Mouse (Mus musculus) adrenal gland, postnatal 25 days (tissue): ENCODE data around the gene Ntng1. TPM values are rescaled to one million over a fixed set of nuclear protein-coding genes. Genes with fewer than 3 reads are reported as not detected.

Source experiments
- DNase-seq: peaks from one replicate; pipeline ENCODE4 v3.0.0; 2021; ENCODE audit warnings: mixed read lengths
- long read RNA-seq: library from polyadenylated mRNA; stranded (forward); transcript quantifications from one replicate; pipeline ENCODE4 v2.0.0, GENCODE M21; 2021
- total RNA-seq: library from RNA; stranded (reverse); gene quantifications from 2 replicates; pipeline ENCODE4 v1.2.3, GENCODE M21; 2021

The Ntng1 gene
- 1.4 and 1.7 TPM in 2 replicates for total RNA-seq
- long read RNA-seq, partial matches to known transcripts = 1 of 1 reads
- long read RNA-seq, other reads (novel, unspliced or antisense) = 0 of 1 reads

- DNase-seq = peak; percentile 2
These were observed at the start of gene Ntng1 for GRCm38 (mm10) chr3:110143206-110144061. Gene Ntng1, minus strand, starts transcription at chr3:110144011.

DNA sequence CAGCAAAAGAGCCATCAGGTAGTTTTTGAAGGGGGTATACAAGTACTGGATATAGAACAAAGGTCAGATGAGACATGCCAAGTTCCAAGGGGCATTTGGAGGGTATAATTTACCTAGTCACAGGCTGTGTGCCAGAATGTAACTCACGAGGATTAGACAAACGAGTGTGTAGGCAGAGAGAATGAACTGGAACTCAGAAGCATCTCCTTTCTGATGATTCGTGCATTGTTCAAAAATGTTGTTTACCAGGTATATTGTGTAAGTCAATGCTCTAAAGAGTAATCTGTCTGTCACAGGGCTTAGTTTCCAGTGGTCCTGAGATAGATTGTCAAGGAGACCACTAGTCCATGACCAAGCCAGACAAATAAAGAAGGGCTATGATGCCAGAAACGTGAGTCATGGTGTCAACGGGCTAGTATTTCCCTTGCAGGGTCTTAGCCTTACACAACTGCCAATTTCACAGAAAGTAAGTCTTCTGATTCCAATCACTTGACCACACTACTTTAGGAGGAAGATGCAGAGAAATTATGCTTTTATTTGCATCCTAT is 43.7 kb upstream of the Ntng1 start:
- no peak for DNase-seq

GRCm38 (mm10) chr3:110149089-110149488 is 5.3 kb upstream of the Ntng1 start:
- no peak for DNase-seq

DNA sequence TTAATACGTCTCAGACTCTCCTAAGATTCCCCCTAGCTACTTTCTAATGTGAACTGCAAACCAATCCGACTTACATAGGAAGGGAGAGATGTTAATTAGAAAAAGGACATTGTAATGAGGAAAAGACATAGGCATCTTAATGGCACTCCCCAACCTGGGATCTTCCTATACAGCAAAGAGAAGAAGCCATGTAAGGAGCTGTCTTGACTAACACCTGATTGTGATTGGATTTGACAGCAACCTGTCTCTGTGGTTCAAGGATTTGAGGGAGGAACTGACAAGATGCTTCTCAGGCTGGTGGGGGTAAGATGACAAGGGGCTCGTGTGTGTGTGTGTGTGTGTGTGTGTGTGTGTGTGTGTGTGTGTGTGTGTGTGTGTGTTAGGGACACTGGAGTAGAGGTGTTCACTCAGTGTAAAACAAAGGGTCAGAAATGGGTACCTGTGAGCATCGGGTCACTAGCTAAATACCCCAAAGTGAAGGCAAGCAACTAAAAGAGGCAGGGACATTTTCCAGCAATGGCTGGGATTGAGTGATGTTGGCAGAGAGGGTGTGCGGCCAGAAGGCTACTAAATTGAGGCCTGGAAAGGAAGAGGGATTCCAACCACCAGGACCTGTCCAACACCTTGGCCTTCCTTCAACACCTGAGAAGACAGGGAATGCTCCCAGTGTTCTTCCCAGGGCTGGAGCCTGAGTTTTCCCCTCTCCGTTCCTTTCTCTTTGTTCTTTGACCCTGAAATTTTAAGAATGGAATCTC is 667 bp upstream of the Ntng1 start:
- DNase-seq = no peak

DNA sequence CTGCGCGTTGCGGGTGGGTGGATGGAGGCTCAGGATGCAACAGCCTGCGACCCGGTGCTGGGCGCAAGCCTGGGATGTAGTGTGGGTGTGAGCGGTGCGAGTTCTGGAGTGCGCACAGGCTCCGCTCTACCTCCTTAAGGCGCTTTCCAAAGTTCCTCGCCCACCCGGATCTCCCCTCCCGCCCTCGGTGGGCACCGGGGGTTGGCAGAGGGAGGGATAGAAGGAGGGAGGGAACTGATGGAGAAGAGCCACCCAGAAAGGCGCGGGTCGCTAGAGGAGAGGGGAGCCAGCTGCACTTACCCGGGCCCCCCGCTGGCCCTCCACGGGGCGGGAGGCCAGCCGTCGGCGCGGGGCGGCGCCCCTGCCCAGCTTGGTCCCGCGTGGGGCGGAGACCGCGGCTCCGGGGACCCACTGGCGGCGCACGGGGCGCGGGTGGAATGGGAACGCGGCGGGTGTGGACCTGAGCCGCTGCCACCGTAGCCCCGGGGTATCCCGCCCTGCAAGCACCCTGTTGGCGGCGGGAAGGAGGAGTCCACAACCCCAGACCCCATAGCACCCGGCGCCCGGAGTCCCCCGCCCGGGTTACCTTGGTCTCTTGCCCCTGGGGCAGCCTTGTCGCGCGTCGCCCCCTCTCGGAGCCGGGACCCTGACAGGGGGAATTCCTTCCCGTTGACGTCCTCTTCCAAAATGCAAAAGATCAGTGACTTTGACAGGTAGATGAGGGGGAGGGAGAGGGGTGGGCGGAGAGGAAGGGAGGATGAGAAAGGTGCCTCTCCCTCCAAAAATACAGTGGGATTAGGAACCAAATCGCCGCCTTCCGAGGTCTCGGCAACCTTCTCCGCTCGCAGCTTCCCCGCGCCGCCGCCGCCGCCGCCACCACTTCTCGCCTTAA is 1.3 kb downstream of the Ntng1 start:
- DNase-seq = peak; percentile 2

DNA sequence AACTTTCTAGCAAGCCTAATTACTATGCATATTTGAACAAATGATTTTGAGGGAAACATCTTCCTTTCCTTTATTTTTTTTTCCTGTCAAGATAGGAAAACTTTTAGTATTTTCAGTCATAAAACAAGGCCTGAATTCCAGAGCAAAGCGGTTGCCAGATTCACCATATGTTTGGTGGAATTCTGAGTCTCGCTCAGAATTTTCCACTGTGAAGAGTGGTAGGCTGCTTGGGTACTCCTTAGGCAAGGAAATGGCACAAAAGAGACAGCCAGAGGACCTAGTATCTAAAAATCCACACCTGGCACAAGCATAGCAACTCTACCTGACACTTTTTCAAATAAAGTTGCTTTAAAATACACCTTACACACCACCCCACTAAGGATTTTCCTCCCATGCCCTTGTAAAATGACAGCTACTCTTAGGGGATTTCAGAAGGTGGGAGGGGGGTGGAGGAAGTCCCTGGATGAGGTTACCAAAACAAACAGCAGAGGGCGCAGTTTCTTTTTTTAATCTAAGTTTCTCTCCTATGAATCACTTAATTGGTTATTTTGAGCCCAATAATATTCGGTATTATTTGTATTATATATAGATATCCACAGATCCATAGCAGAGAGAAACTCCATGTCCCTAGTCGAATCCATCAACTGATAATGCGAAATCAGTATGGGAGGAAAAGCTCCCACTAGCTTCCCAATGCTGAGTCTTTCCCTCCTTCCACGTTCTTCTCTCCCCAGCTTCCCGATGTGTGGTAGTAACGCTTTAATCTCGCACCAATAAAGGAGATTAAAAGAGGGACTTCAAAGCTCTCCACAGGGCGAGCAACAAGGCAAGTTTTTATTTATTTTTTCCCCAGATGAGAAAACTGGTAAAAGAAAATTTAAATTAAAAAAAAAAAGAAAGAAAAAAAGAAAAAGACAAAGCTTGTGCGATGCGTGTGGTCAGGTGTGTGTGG is 2.2 kb downstream of the Ntng1 start:
- DNase-seq = peak; percentile 6

DNA sequence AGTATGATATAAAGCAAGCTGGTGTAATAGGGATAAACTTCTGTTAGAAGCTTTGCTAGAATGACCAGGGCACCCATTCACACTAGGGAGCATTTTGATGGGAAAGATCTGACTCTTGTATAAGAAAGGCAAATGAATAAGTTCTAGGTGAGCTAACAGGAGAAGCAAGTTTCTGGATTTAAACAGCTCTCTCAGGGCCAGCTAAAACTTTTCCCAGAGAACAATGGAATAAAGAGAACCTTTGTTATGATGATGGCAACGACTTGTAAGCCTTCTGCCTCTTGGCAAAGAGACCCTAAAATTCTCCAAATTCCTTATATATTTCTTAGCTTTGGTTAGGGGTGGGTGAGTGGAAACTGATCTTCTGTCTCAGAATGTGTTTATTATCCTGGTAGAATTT is 7.7 kb downstream of the Ntng1 start:
- no peak for DNase-seq

- no peak for DNase-seq
These were observed 10.7 kb downstream of the Ntng1 start for GRCm38 (mm10) chr3:110133150-110133549.

- no peak for DNase-seq
These were observed 11.5 kb downstream of the Ntng1 start for GRCm38 (mm10) chr3:110132289-110132688.

DNA sequence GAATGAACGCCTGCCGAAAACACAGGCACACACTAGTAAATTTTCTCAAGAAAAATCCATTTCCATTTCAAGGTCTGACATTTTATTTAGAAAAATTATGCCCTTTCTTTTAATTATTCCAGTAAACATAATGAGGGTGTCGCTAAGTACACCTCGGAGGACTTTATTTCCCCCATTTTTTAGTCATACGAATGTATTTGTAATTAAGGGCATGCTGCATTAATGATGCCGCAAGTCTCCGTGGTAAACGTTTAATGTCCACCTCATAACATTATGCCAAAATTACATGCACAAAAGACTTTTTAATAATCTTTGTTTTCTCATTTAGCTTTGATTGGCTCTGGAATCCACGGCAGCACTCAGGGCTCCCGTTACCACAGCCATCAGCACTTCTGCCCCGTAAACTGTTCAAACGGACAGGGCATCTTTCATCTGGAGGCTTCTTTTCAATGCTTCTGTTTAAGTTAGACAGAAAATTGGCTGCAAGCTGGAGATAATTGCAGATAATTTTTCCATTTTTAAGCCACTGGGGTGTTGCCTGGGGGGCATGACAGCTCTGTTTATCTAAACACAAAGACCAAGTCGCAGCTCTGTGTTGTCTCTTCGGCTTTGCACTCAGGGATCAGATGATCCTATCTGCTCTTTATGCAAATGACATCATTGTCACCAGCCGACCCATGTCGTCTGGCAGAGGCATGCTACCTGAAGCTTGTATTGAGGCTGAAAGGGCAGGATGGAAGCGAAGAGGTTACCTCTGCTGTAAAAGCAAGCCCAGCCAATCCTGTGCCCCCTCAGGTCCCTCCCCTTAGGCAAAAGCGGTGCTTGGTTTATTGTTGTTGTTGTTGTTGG is 12.5 kb downstream of the Ntng1 start:
- no peak for DNase-seq

GRCm38 (mm10) chr3:110129607-110130006 is 14.2 kb downstream of the Ntng1 start:
- DNase-seq = no peak

DNA sequence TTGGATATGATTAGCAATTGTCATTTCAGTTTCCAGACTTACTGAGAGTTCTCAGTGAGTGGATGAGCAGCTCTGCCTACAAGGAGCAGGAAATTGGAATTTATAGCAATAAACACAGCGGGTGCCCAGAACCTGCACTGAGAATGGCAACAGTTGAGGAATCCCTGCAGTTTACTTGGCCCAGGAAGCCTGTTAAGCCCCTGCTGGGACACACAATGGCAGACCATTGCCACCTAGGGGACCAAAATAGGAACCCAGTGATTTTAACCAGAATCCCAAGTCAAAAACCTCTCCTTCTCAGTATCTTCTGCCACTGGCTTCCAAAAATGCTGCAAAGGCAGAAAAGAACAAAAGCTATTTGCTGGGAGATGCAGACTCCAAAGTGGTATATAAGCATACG is 37.8 kb downstream of the Ntng1 start:
- no peak for DNase-seq

- no peak for DNase-seq
These were observed 49.4 kb downstream of the Ntng1 start for GRCm38 (mm10) chr3:110094407-110094806.

DNA sequence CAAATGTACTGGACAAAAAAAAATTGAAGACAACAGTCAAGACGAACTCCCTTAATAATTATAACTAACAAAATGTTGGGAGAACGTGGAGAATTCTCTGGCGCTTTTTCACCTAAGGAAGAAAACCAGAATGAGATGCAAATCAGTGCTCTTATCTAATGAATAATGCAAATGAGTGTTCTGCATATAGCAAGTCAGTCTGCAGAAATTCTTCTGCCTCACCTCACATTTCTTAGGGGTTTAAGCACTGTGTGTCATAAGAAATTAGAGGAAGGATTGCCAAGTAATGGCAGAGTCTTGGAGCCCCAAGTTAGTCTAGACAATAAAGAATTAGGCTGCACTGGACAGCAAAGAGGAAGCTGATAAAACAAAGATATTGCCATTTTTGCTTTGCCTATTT is 49.8 kb downstream of the Ntng1 start:
- no peak for DNase-seq

GRCm38 (mm10) chr3:110092521-110092920 is 51.3 kb downstream of the Ntng1 start:
- DNase-seq = no peak

DNA sequence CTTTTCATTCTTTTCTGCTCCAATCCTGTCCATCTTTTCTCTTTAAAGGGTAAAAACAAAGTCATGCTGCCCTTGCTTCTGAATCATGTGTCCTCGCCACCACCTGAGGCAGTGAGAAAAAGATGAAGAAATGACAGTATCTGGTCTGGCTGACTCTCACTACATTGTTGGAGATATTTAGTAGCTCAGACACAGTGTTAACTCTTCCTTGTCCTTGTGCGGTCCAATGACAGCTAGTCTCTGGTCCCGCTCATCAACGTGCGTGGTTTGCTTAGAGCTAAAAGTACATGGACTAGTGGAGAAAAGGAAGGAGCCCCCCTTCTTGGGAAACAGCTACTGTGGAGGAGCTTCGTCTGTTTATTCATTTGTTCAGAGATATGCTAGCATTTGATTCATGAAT is 56.6 kb downstream of the Ntng1 start:
- DNase-seq = no peak

DNA sequence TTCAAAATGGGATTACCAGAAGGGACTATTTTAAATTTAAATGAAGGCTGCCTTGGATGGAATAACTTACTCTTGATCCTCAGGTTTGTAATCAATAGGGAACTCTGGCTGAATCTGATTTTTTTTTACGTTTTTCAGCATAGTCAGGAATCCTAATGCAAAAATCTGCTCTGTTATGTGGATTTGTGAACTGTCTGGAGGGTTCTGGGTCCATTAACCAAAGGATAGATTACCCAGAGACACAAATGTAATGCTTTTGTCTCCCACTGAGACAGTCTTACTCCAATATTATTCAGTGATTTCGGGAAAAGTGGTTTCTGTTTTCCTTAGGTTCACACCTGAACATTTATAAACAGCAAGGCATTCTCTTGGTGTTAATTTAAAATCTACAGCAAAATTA is 58.5 kb downstream of the Ntng1 start:
- DNase-seq = no peak

GRCm38 (mm10) chr3:110064709-110065256 is 79.0 kb downstream of the Ntng1 start:
- DNase-seq = no peak

GRCm38 (mm10) chr3:110055915-110056314 is 87.9 kb downstream of the Ntng1 start:
- DNase-seq = no peak

- DNase-seq = no peak
These were observed 88.4 kb downstream of the Ntng1 start for GRCm38 (mm10) chr3:110055433-110055832.
